Mouse (Mus musculus) liver, embryonic 14.5 days (tissue): ENCODE data around the gene Sclt1. TPM values are rescaled to one million over a fixed set of nuclear protein-coding genes. Genes with fewer than 3 reads are reported as not detected.
A peak's percentile ranks its signal among the peaks of the same experiment; 100 is the strongest.

Experiments used
- ATAC-seq: fragments of 200-750 bp; cut with Nextera tagmentation; 2 replicates; pipeline ENCODE4 v1.8.0; 2017; ENCODE audit warnings: moderate number of reproducible peaks, mild to moderate bottlenecking, moderate library complexity; ENCODE audit not compliant: insufficient read depth
- DNase-seq, 3 experiments: peaks; one replicate each; pipeline ENCODE4 v3.0.0-alpha.2; 2012 to 2013; ENCODE audit warnings: low read depth in 3 of 3, low spot score in 3 of 3
- H3K27ac ChIP-seq: fragments of 300-500 bp; sonication (generic); 2 replicates; pipeline ENCODE4 v1.5.1; 2014; ENCODE audit warnings: moderate library complexity, mild to moderate bottlenecking, control low read depth, inconsistent platforms
- H3K27me3 ChIP-seq: fragments of 300-500 bp; sonication (generic); 2 replicates; pipeline ENCODE4 v1.6.1; 2014; ENCODE audit warnings: mild to moderate bottlenecking, low read length, moderate library complexity; ENCODE audit not compliant: control insufficient read depth, insufficient read depth
- H3K36me3 ChIP-seq: fragments of 300-500 bp; sonication (generic); replicated peaks from 2 replicates; pipeline ENCODE4 v1.6.1; 2014; ENCODE audit warnings: low read depth; ENCODE audit not compliant: control insufficient read depth, insufficient read depth
- H3K4me1 ChIP-seq, 2 experiments: fragments of 200-500 bp in 1 of 2; fragments of 300-500 bp in 1 of 2; sonication (generic) in 1 of 2; replicated peaks; 2 replicates each; pipeline ENCODE4 v1.6.1; 2012 to 2014; ENCODE audit warnings: antibody characterized with exemption in 1 of 2, inconsistent platforms in 1 of 2, low read length in 1 of 2; ENCODE audit not compliant: control insufficient read depth in 2 of 2, insufficient read depth in 2 of 2
- H3K4me2 ChIP-seq: fragments of 300-500 bp; sonication (generic); 2 replicates; pipeline ENCODE4 v1.6.1; 2014; ENCODE audit warnings: low read depth, mild to moderate bottlenecking, control low read depth, moderate library complexity
- H3K4me3 ChIP-seq, 2 experiments: fragments of 200-500 bp in 1 of 2; fragments of 300-500 bp in 1 of 2; sonication (generic) in 1 of 2; 2 replicates each; pipeline ENCODE4 v1.5.1; 2012 to 2014; ENCODE audit warnings: low read depth in 2 of 2, low read length in 2 of 2, mild to moderate bottlenecking in 2 of 2, control low read depth in 1 of 2, inconsistent platforms in 1 of 2, moderate library complexity in 1 of 2; ENCODE audit not compliant: insufficient read depth in 1 of 2
- H3K9ac ChIP-seq: fragments of 300-500 bp; sonication (generic); replicated peaks from 2 replicates; pipeline ENCODE4 v1.6.1; 2014; ENCODE audit warnings: mild to moderate bottlenecking, control low read depth, moderate library complexity
- H3K9me3 ChIP-seq: fragments of 300-500 bp; sonication (generic); 2 replicates; pipeline ENCODE4 v1.6.1; 2016; ENCODE audit warnings: low read length, mixed read lengths; ENCODE audit not compliant: control insufficient read depth
- CTCF ChIP-seq: IDR thresholded peaks from 2 replicates; pipeline ENCODE4 v1.5.1; 2016; ENCODE audit warnings: antibody characterized with exemption, low read depth, control low read depth
- EP300 ChIP-seq: IDR thresholded peaks from 2 replicates; pipeline ENCODE4 v1.6.1; 2016; ENCODE audit warnings: antibody characterized with exemption, low read depth
- WGBS: fragments of 180-500 bp; shearing (Covaris S2); extraction: QIAGEN DNeasy Blood & Tissue Kit; methylation state at CpG from one replicate; pipeline ENCODE4 v1.1.7; 2014; ENCODE audit not compliant: insufficient replicate concordance; 5-methylcytosine and 5-hydroxymethylcytosine counted together
- polyA plus RNA-seq, 2 experiments: library from polyadenylated mRNA; depleted of rRNA in 1 of 2; stranded (reverse) in 1 of 2; unstranded in 1 of 2; fragments of >200 nt; fragmentation: Nextera tagmentation in 1 of 2; extraction: Ambion mirVana in 1 of 2; gene quantifications; 2 replicates each; pipeline versions ENCODE4 v1.2.1 to v1.2.3; 2012 to 2014

Gene Sclt1
- polyA plus RNA-seq, 2 experiments: 3.0 to 6.0 TPM

- no peak overlapping the region for H3K27ac ChIP-seq
- no peaks in the 10 kb centered on the region; the same call in 1 of the 2 replicates for H3K36me3 ChIP-seq
- ATAC-seq: no peak
- H3K4me3 ChIP-seq: no peak overlapping the region
- no peaks in the 10 kb centered on the region for H3K27me3 ChIP-seq
- H3K4me2 ChIP-seq: no peak overlapping the region
- H3K9me3 ChIP-seq: no peaks in the 10 kb centered on the region
- no peak for TF ChIP-seq EP300
- no peak for TF ChIP-seq CTCF
- 89% methylated on average over 14 of the region's 14 CpGs for WGBS
- H3K4me1 ChIP-seq: peaks cover 0 to 17% of the 10 kb centered on the region in 2 experiments; a peak in 2 of 4 replicates
- H3K9ac ChIP-seq: no peak overlapping the region
- no peak for DNase-seq
These were observed 159.2 kb downstream of the Sclt1 start for GRCm38 (mm10) chr3:41583092-41583491.

GRCm38 (mm10) chr3:41582256-41582655 lies 160.1 kb downstream of the Sclt1 start:
- no peak for ATAC-seq
- no peak overlapping the region for H3K9ac ChIP-seq
- WGBS: 62% methylated on average over 7 of the region's 7 CpGs

GRCm38 (mm10) chr3:41581436-41581835 lies 160.9 kb downstream of the Sclt1 start:
- no peak overlapping the region for H3K9ac ChIP-seq
- no peaks in the 10 kb centered on the region for H3K27me3 ChIP-seq
- no peak overlapping the region for H3K27ac ChIP-seq
- H3K4me3 ChIP-seq: no peak overlapping the region
- H3K9me3 ChIP-seq: no peaks in the 10 kb centered on the region
- DNase-seq: no peak
- WGBS: 68% methylated on average over 8 of the region's 8 CpGs
- ATAC-seq: peak; percentile 49
- TF ChIP-seq CTCF: no peak
- TF ChIP-seq EP300: no peak
- peaks cover 0 to 15% of the 10 kb centered on the region in 2 experiments; a peak in 2 of 4 replicates for H3K4me1 ChIP-seq
- H3K4me2 ChIP-seq: peak overlapping the region; percentile 28; the same call in 1 of the 2 replicates
- no peaks in the 10 kb centered on the region; the same call in 1 of the 2 replicates for H3K36me3 ChIP-seq

More at GRCm38 (mm10) chr3:41582256-41582655, 160.1 kb downstream of the Sclt1 start:
- no peak overlapping the region for H3K4me3 ChIP-seq
- no peak for TF ChIP-seq CTCF
- TF ChIP-seq EP300: no peak
- H3K4me1 ChIP-seq: peaks cover 0 to 15% of the 10 kb centered on the region in 2 experiments; a peak in 2 of 4 replicates
- H3K27me3 ChIP-seq: no peaks in the 10 kb centered on the region
- H3K36me3 ChIP-seq: no peaks in the 10 kb centered on the region; the same call in 1 of the 2 replicates
- no peaks in the 10 kb centered on the region for H3K9me3 ChIP-seq
- no peak for DNase-seq
- no peak overlapping the region for H3K4me2 ChIP-seq
- no peak overlapping the region for H3K27ac ChIP-seq

GRCm38 (mm10) chr3:41580401-41581323 lies 161.7 kb downstream of the Sclt1 start:
- no peak overlapping the region for H3K4me3 ChIP-seq
- H3K9me3 ChIP-seq: no peaks in the 10 kb centered on the region
- H3K27ac ChIP-seq: no peak overlapping the region
- H3K9ac ChIP-seq: no peak overlapping the region
- H3K27me3 ChIP-seq: no peaks in the 10 kb centered on the region
- no peak for DNase-seq
- TF ChIP-seq EP300: no peak
- 68% methylated on average over 14 of the region's 14 CpGs for WGBS
- peak overlapping the region; percentile 28; the same call in 1 of the 2 replicates for H3K4me2 ChIP-seq
- H3K36me3 ChIP-seq: no peaks in the 10 kb centered on the region; the same call in 1 of the 2 replicates
- H3K4me1 ChIP-seq: peaks cover 0 to 18% of the 10 kb centered on the region in 2 experiments; a peak in 2 of 4 replicates
- no peak for ATAC-seq

- no peak overlapping the region for H3K4me2 ChIP-seq
- TF ChIP-seq CTCF (no peak), EP300 (no peak)
- peaks cover 0 to 26% of the 10 kb centered on the region in 2 experiments; a peak in 2 of 4 replicates for H3K4me1 ChIP-seq
- H3K9ac ChIP-seq: no peak overlapping the region
- no peak overlapping the region for H3K27ac ChIP-seq
- no peak for ATAC-seq
- H3K9me3 ChIP-seq: no peaks in the 10 kb centered on the region
- no peaks in the 10 kb centered on the region for H3K27me3 ChIP-seq
- no peak overlapping the region for H3K4me3 ChIP-seq
- WGBS: 51% methylated on average over 4 of the region's 4 CpGs
- H3K36me3 ChIP-seq: no peaks in the 10 kb centered on the region; the same call in 1 of the 2 replicates
- DNase-seq: no peak
These were observed 162.4 kb downstream of the Sclt1 start for GRCm38 (mm10) chr3:41579873-41580272.
